ENCODE assay signal across 1 mouse cellular context in genomic region chr14:40933328-40933727, GRCm38 (mm10).
TF ChIP-seq lines count a peak whose summit lies in the region.

No protein-coding gene starts in this region.

TF ChIP-seq in MEL, 35 proteins besides CTCF, POLR2A, EP300 and RAD21 (continued from another document):
- TF ChIP-seq MYC (IDR thresholded peaks at IDR 0.05; ENCODE audit: low read depth, low read length) (peak; percentile 75; the same call in 1 of the 2 replicates), SMC3 (IDR thresholded peaks at IDR 0.05; ENCODE audit: low read depth, low read length) (no peak), ZC3H11A (IDR thresholded peaks at IDR 0.05; ENCODE audit: low read depth, low read length) (no peak), GATA1 (IDR thresholded peaks at IDR 0.05; ENCODE audit: low read depth, low read length) (no peak), RCOR1 (IDR thresholded peaks at IDR 0.05; ENCODE audit: low read depth, low read length) (no peak), CHD2 (IDR thresholded peaks at IDR 0.05; ENCODE audit: low read length) (no peak), NRF1 (IDR thresholded peaks at IDR 0.05; ENCODE audit: insufficient read depth, low read depth, low read length, poor library complexity, severe bottlenecking) (no peak), MAX (IDR thresholded peaks at IDR 0.05; ENCODE audit: low read length) (0 out of 2 replicates have a peak, but pooled peaks have one; percentile 32), MAFK (IDR thresholded peaks at IDR 0.05; ENCODE audit: borderline replicate concordance, low read depth, low read length) (no peak), MXI1 (IDR thresholded peaks at IDR 0.05; ENCODE audit: low read depth, low read length) (0 out of 2 replicates have a peak, but pooled peaks have one; percentile 44), TBP (IDR thresholded peaks at IDR 0.05; ENCODE audit: low read depth, low read length) (no peak), POLR2AphosphoS2 (IDR thresholded peaks at IDR 0.05; ENCODE audit: low read length) (no peak), TAL1 (IDR thresholded peaks at IDR 0.05; ENCODE audit: low read length) (no peak), POLR2AphosphoS5 (IDR thresholded peaks at IDR 0.05; ENCODE audit: borderline replicate concordance, low read depth, low read length) (no peak), SIN3A (IDR thresholded peaks at IDR 0.05; ENCODE audit: low read length) (no peak), USF1 (IDR thresholded peaks at IDR 0.05; ENCODE audit: low read depth, low read length) (no peak), MEF2A (IDR thresholded peaks at IDR 0.05; ENCODE audit: extremely low read depth, insufficient replicate concordance, low read depth, low read length, poor library complexity, severe bottlenecking) (no peak)
TF ChIP-seq in MEL: peak in this region for 3.
